Comparison of ENCODE assay signal across 29 mouse cellular contexts in genomic region chr1:105184470-105184869, GRCm38 (mm10).
"Had no signal": no experiment of that assay in that cellular context is flagged by ENCODE, and none has a peak within 500 bp of the region (broad histone marks: within the 10 kb centered on the region; RNA-seq: fewer than 3 reads in every experiment).

No protein-coding gene starts in this region.

- H3K27ac ChIP-seq: limb, embryonic 10.5 days; limb, embryonic 12.5 days; limb, embryonic 13.5 days; limb, embryonic 15.5 days; liver, embryonic 12.5 days; liver, embryonic 13.5 days; liver, embryonic 14.5 days; liver, embryonic 15.5 days; lung, embryonic 15.5 days; macrophage; midbrain, embryonic 10.5 days; midbrain, embryonic 12.5 days; midbrain, embryonic 13.5 days; midbrain, embryonic 15.5 days had no signal

- H3K4me3 ChIP-seq: limb, embryonic 10.5 days; limb, embryonic 12.5 days; limb, embryonic 13.5 days; limb, embryonic 15.5 days; liver, embryonic 12.5 days; liver, embryonic 13.5 days; liver, embryonic 15.5 days; lung, embryonic 15.5 days; megakaryocyte, embryonic 14.5 days; midbrain, embryonic 10.5 days; midbrain, embryonic 12.5 days; midbrain, embryonic 13.5 days; midbrain, embryonic 15.5 days; myocyte had no signal

- H3K9ac ChIP-seq: limb, embryonic 12.5 days; limb, embryonic 13.5 days; limb, embryonic 15.5 days; liver, embryonic 12.5 days; liver, embryonic 13.5 days; liver, embryonic 14.5 days; liver, embryonic 15.5 days; liver, postnatal 0 days; lung, embryonic 14.5 days; lung, embryonic 15.5 days; midbrain, embryonic 12.5 days; midbrain, embryonic 13.5 days; midbrain, embryonic 15.5 days had no signal

- H3K27me3 ChIP-seq: limb, embryonic 12.5 days; limb, embryonic 13.5 days; limb, embryonic 15.5 days; liver, embryonic 12.5 days; liver, embryonic 13.5 days; liver, embryonic 15.5 days; lung, embryonic 15.5 days; megakaryocyte, embryonic 14.5 days; midbrain, embryonic 12.5 days; midbrain, embryonic 13.5 days; midbrain, embryonic 15.5 days had no signal

- H3K36me3 ChIP-seq: limb, embryonic 10.5 days; limb, embryonic 12.5 days; limb, embryonic 13.5 days; limb, embryonic 15.5 days; liver, embryonic 12.5 days; liver, embryonic 13.5 days; liver, embryonic 15.5 days; lung, embryonic 15.5 days; midbrain, embryonic 10.5 days; midbrain, embryonic 12.5 days; midbrain, embryonic 13.5 days; midbrain, embryonic 15.5 days had no signal

- H3K4me1 ChIP-seq: liver, embryonic 12.5 days; liver, embryonic 13.5 days; liver, embryonic 15.5 days had no signal

- DNase-seq: left cerebral cortex, postnatal 4 days; liver; liver, embryonic 13.5 days; liver, postnatal 0 days; lung, adult 18-20 months; lung, adult 2 months; lung, embryonic 14.5 days; lung, postnatal 10 days; lung, postnatal 14 days; lung, postnatal 36 days; lung, postnatal 4 days; midbrain, embryonic 14.5 days had no signal

- ATAC-seq: liver, embryonic 12.5 days; liver, postnatal 0 days; lung, postnatal 0 days; midbrain, embryonic 13.5 days; midbrain, embryonic 15.5 days; midbrain, embryonic 16.5 days had no signal
